Mouse (Mus musculus) heart, adult 18-20 months (tissue): ENCODE measurements at regions not wholly inside any gene's neighbourhood (a gene's known extent, or its start where the extent isn't known, plus 50 kb on each side); places are given as distances from the start of the nearest gene placed in this dataset.

Experiments used
- DNase-seq, 2 experiments: peaks; one replicate each; pipeline ENCODE4 v3.0.0; 2021 to 2022; ENCODE audit warnings: mixed read lengths in 1 of 2

GRCm38 (mm10) chr5:108903134-108903923 lies 50.9 kb upstream of the Vmn2r9 start:
- DNase-seq, result peak; percentile 26 to 59
